Mouse (Mus musculus) megakaryocyte, adult 5-6 weeks (primary cell): ENCODE data around the gene Zc3hav1l. TPM values are rescaled to one million over a fixed set of nuclear protein-coding genes. Genes with fewer than 3 reads are reported as not detected.

Experiments
- total RNA-seq, 2 experiments: library from RNA; stranded (forward) in 1 of 2; stranded (reverse) in 1 of 2; fragments of 153-499, 151-499 nt in 1 of 2; fragments of 221-1000, 200-1000 nt in 1 of 2; gene quantifications; 2 replicates each; pipeline versions ENCODE4 v1.2.3 to v1.2.4; 2015 to 2017

Zc3hav1l gene
- total RNA-seq, 2 experiments from 2014 or later, result 1.1 to 2.6 TPM

Other genes starting within 250 kb of the Zc3hav1l start
- gene Tmem213, start 190.0 kb downstream of the Zc3hav1l start, total RNA-seq (2015), result not detected in 2 replicates
- gene Tmem213, start 190.0 kb downstream of the Zc3hav1l start, total RNA-seq (2017), result not detected in 2 replicates
- gene Atp6v0a4, start 174.7 kb downstream of the Zc3hav1l start, total RNA-seq (2015), result not detected in 2 replicates
- not detected in 2 replicates for gene Atp6v0a4, start 174.7 kb downstream of the Zc3hav1l start, total RNA-seq (2017)
- gene D630045J12Rik, start 45.2 kb downstream of the Zc3hav1l start, total RNA-seq (2015), result 0.21 and 0.42 TPM in 2 replicates
- gene D630045J12Rik, start 45.2 kb downstream of the Zc3hav1l start, total RNA-seq (2017), result 0.04 and 0.08 TPM in 2 replicates
- gene Zc3hav1, start 55.3 kb upstream of the Zc3hav1l start, total RNA-seq (2015), result 79.7 and 91.7 TPM in 2 replicates
- 74.0 and 79.3 TPM in 2 replicates for gene Zc3hav1, start 55.3 kb upstream of the Zc3hav1l start, total RNA-seq (2017)
- 0.11 TPM in 1 of 2 replicates, not detected in the other for gene Ttc26, start 82.2 kb upstream of the Zc3hav1l start, total RNA-seq (2015)
- gene Ttc26, start 82.2 kb upstream of the Zc3hav1l start, total RNA-seq (2017), result 0.04 and 0.08 TPM in 2 replicates
- gene Ubn2, start 134.7 kb upstream of the Zc3hav1l start, total RNA-seq (2015), result 28.5 and 28.9 TPM in 2 replicates
- 10.7 and 13.7 TPM in 2 replicates for gene Ubn2, start 134.7 kb upstream of the Zc3hav1l start, total RNA-seq (2017)
- gene Fmc1, start 234.2 kb upstream of the Zc3hav1l start, total RNA-seq (2015), result 48.0 and 66.4 TPM in 2 replicates
- 21.9 and 31.2 TPM in 2 replicates for gene Fmc1, start 234.2 kb upstream of the Zc3hav1l start, total RNA-seq (2017)